Mouse (Mus musculus): ENCODE results near the gene Eif4e1b. TPM values are rescaled to one million over a fixed set of nuclear protein-coding genes. Genes with fewer than 3 reads are reported as not detected.

The Eif4e1b gene
- not detected in 2 replicates for polyA plus RNA-seq (2015; fragmentation: Nextera tagmentation; extraction: Ambion mirVana)

DNA sequence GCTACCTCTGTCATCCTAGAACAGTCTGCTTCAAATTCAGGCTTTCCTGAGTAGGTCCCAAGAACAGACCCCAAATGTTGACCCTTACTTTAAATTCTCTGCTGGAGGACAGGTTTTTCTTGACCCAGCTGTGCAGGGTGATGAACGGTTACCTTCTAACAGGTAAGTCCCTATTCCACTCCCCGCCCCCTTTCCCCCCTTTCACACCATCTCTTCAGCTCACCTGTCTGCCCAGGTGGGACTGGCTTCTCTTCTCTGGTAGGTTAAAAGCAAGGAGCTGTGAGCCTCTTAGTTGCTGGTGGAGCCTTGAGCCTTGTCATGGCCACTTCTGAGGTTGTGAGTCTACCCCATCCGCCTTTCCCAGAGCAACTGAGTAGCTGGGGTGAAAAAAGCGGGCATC, at the start of gene Eif4e1b:
Gene Eif4e1b (plus strand): TSS at position 301 of the 400 bp plus-strand sequence.
- no peak for ATAC-seq (replicated peaks)
- H3K9me3 ChIP-seq = no peaks in the 10 kb centered on the region
- H3K4me1 ChIP-seq = no peaks in the 10 kb centered on the region
- 85% methylated on average over 4 of the region's 4 CpGs for WGBS
- no peak within 1 kb of the TSS for H3K27ac ChIP-seq
- no peaks in the 10 kb centered on the region for H3K27me3 ChIP-seq (replicated peaks)
- no peak within 1 kb of the TSS for H3K9ac ChIP-seq
- H3K36me3 ChIP-seq (replicated peaks) = no peaks in the 10 kb centered on the region
- no peak within 1 kb of the TSS for H3K4me2 ChIP-seq
- no peak within 1 kb of the TSS for H3K4me3 ChIP-seq

GRCm38 (mm10) chr13:54736931-54737330, 46.9 kb upstream of the Eif4e1b start:
- H3K4me3 ChIP-seq = no peak overlapping the region
- H3K36me3 ChIP-seq (replicated peaks) = peaks cover 31% of the 10 kb centered on the region
- no peak overlapping the region for H3K4me2 ChIP-seq
- H3K4me1 ChIP-seq = peaks cover 17% of the 10 kb centered on the region; the same call in 1 of the 2 replicates
- peaks cover 20% of the 10 kb centered on the region for H3K27me3 ChIP-seq (replicated peaks)
- H3K9me3 ChIP-seq = no peaks in the 10 kb centered on the region
- WGBS = 33% methylated on average over 3 of the region's 3 CpGs
- ATAC-seq (replicated peaks) = no peak
- no peak overlapping the region for H3K9ac ChIP-seq
- H3K27ac ChIP-seq = no peak overlapping the region

DNA sequence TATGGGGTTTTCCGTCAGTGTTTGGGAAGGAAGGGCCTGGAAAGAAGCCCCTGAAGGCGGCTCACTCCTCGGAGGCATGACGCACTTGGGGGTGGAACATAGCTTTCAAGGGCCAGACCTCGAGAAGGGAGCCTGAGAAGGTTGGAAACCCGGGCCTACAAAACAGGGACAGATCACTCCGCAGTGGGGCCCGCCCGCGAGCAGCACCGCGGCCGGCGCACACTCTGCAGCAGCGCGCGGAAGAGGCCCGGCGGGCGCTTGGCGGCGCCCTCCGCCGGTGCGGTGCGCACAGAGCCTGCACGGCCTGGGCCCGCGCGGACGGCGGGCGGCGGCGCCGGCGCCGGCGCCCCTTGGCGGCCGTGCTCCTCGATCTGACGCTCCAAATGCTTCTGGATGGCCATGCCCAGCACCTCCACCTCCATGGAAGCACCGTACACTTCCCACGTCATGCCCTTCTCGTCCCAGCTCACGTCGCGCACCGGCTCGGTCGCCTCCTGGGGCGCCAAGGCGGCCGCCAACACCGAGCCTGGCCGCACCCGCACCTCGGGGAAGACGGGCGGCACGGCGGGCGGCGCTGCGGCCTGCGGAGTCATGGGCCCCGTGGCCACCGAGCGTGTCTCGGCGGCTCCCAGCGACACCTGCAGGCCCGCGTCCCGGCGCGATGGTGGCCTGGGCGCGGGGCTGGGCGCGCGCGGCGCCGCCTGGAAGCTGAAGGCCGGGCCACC, 46.1 kb upstream of the Eif4e1b start:
- Histone ChIP-seq H3K9me3 (no peaks in the 10 kb centered on the region), H3K4me1 (peaks cover 17% of the 10 kb centered on the region; the same call in 1 of the 2 replicates), H3K27me3 (replicated peaks) (peaks cover 20% of the 10 kb centered on the region), H3K4me2 (peak overlapping the region; percentile 36), H3K36me3 (replicated peaks) (peaks cover 31% of the 10 kb centered on the region), H3K4me3 (no peak overlapping the region), H3K9ac (peak overlapping the region; percentile 22; the same call in 1 of the 2 replicates), H3K27ac (no peak overlapping the region)
- ATAC-seq (replicated peaks) = peak; percentile 25; the same call in 1 of the 2 replicates
- WGBS = 4% methylated on average over 80 of the region's 87 CpGs

DNA sequence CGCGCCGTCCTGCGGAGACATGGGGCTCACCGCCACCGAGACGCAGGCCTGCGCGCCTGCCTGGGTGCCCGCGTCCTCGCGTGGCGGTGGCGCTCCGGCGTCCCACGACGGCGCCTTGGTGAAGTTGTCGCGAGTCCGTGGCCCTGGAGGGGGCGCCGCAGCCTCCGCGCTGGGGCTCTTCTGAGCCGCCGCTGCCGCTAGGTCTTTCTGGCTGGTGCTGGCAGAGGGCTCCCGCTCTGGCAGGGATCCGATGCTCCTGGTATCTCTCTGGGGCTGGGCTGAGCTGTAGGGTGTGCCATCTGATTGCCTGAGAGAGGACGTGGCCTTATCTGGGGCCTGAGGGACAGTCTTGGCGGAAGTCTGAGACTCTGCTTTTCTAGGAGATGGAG, 45.6 kb upstream of the Eif4e1b start:
- no peak overlapping the region for H3K4me3 ChIP-seq
- H3K4me1 ChIP-seq = peaks cover 17% of the 10 kb centered on the region; the same call in 1 of the 2 replicates
- WGBS = 6% methylated on average over 34 of the region's 34 CpGs
- H3K9me3 ChIP-seq = no peaks in the 10 kb centered on the region
- no peak for ATAC-seq (replicated peaks)
- H3K4me2 ChIP-seq = peak overlapping the region; percentile 36
- H3K9ac ChIP-seq = no peak overlapping the region; the same call in 1 of the 2 replicates
- peaks cover 20% of the 10 kb centered on the region for H3K27me3 ChIP-seq (replicated peaks)
- H3K36me3 ChIP-seq (replicated peaks) = peaks cover 31% of the 10 kb centered on the region
- no peak overlapping the region for H3K27ac ChIP-seq

- WGBS = 40% methylated on average over 6 of the region's 6 CpGs
- no peak overlapping the region for H3K27ac ChIP-seq
- 0 out of 2 replicates have a peak, but pooled peaks cover 6% of the 10 kb centered on the region for H3K36me3 ChIP-seq (replicated peaks)
- H3K4me3 ChIP-seq = no peak overlapping the region
- H3K9me3 ChIP-seq = no peaks in the 10 kb centered on the region
- H3K27me3 ChIP-seq (replicated peaks) = 0 out of 2 replicates have a peak, but pooled peaks cover 3% of the 10 kb centered on the region
- ATAC-seq (replicated peaks) = no peak
- no peak overlapping the region for H3K9ac ChIP-seq
- peak overlapping the region; percentile 11 for H3K4me2 ChIP-seq
- H3K4me1 ChIP-seq = peaks cover 54% of the 10 kb centered on the region
Observed at GRCm38 (mm10) chr13:54746110-54746509, 37.7 kb upstream of the Eif4e1b start.

DNA sequence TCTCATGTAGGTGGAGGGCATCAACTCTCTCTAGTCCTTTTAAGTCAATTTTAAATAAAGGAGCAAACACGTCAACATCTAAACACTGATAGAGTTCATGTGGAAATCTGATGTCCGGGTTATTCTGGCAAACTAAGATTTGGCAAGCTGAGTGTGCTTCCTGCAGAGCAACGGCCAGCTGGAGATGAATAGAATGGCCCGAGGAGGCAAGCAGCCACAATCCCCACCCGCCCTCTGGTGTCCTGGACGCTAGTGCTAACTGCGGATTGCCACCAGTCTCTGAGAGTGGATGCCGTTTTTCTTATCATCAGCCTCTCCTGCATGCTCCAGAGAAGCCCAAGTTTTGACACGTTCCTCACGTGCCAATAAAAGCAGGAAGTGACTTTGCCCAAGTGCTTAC, 36.9 kb upstream of the Eif4e1b start:
- Histone ChIP-seq H3K27ac (no peak overlapping the region), H3K9ac (peak overlapping the region; percentile 30; the same call in 1 of the 2 replicates), H3K4me3 (peak overlapping the region; percentile 67; the same call in 1 of the 2 replicates), H3K4me1 (peaks cover 50% of the 10 kb centered on the region), H3K4me2 (peak overlapping the region; percentile 74), H3K36me3 (replicated peaks) (no peaks in the 10 kb centered on the region), H3K9me3 (no peaks in the 10 kb centered on the region), H3K27me3 (replicated peaks) (peaks cover 10% of the 10 kb centered on the region; the same call in 1 of the 2 replicates)
- ATAC-seq (replicated peaks) = no peak
- 35% methylated on average over 10 of the region's 10 CpGs for WGBS

GRCm38 (mm10) chr13:54748190-54748589, 35.6 kb upstream of the Eif4e1b start:
- Histone ChIP-seq H3K4me3 (peak overlapping the region; percentile 67), H3K9me3 (no peaks in the 10 kb centered on the region), H3K27ac (no peak overlapping the region; the same call in 1 of the 2 replicates)

DNA sequence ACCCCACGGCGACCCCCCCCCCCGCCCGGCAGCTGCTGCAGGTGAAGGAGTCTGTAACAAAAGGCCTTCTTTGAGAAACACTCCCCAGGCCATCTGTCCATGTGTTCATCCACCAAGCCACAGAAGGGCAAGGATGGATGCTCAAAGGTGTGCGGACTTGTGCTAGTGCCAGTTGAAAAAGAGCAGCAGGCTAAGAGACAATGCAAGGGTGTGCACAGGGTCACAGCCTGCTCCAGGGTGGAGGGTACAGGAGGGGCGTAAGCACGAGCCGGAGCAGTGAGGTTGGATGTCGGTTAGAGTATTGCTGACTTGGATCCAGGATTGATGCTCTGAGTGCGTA, 35.1 kb upstream of the Eif4e1b start:
- Histone ChIP-seq H3K36me3 (replicated peaks) (no peaks in the 10 kb centered on the region), H3K27ac (peak overlapping the region; percentile 93), H3K4me1 (peaks cover 59% of the 10 kb centered on the region), H3K9me3 (no peaks in the 10 kb centered on the region), H3K4me3 (peak overlapping the region; percentile 67), H3K4me2 (peak overlapping the region; percentile 74), H3K27me3 (replicated peaks) (peaks cover 11% of the 10 kb centered on the region; the same call in 1 of the 2 replicates), H3K9ac (peak overlapping the region; percentile 76)
- peak; percentile 53 for ATAC-seq (replicated peaks)
- 20% methylated on average over 10 of the region's 10 CpGs for WGBS

More at GRCm38 (mm10) chr13:54748190-54748589, 35.6 kb upstream of the Eif4e1b start:
- H3K36me3 ChIP-seq (replicated peaks) = no peaks in the 10 kb centered on the region
- WGBS = 82% methylated on average over 8 of the region's 8 CpGs
- peaks cover 11% of the 10 kb centered on the region; the same call in 1 of the 2 replicates for H3K27me3 ChIP-seq (replicated peaks)
- peak overlapping the region; percentile 74 for H3K4me2 ChIP-seq
- peak overlapping the region; percentile 76 for H3K9ac ChIP-seq
- peaks cover 59% of the 10 kb centered on the region for H3K4me1 ChIP-seq
- ATAC-seq (replicated peaks) = no peak

DNA sequence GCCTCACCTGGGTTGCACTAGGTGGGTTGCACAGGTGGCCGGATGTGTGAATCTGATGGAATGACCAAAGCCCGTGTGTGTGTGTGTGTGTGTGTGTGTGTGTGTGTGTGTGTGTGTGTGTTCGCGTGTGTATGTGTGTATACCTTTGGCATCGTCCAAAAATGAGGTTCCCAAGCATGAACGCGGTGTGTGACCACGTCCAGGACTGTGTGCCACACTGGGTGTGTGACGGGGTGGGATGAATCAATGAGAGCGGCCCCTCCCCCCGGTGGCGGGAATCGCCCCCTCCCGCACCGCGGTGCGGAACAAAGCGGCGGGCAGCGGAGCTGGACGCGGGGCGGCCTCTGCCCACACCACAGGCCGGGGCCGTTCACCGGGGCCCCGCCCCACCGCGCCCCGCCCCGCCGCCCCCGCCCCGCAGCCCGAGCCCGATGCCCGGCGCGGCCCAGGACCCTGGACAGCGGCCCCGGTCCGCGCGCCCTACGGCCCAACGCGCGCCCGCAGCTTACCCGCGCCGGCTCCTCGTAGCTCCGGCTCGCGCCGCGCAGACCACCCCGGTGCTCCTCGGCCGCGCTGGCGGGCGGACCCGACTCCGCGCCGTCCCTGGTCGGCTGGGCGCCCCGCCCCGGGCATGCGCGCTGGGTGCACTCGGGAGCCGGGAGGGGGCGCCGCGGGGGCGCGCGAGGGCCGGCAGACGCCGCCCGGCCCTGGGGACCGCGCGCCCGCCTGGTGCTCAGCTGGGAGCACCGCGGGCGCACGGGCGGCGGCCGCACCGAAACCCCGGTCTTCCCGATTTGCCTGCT, 34.5 kb upstream of the Eif4e1b start:
- peaks cover 11% of the 10 kb centered on the region; the same call in 1 of the 2 replicates for H3K27me3 ChIP-seq (replicated peaks)
- H3K4me2 ChIP-seq = peak overlapping the region; percentile 74
- H3K36me3 ChIP-seq (replicated peaks) = no peaks in the 10 kb centered on the region
- 1% methylated on average over 48 of the region's 100 CpGs for WGBS
- peak overlapping the region; percentile 93 for H3K27ac ChIP-seq
- peak overlapping the region; percentile 67 for H3K4me3 ChIP-seq
- H3K9ac ChIP-seq = peak overlapping the region; percentile 76
- H3K9me3 ChIP-seq = no peaks in the 10 kb centered on the region
- ATAC-seq (replicated peaks) = peak; percentile 89
- H3K4me1 ChIP-seq = peaks cover 62% of the 10 kb centered on the region

- H3K4me2 ChIP-seq = peak within 1 kb of the TSS; percentile 74
- peaks cover 62% of the 10 kb centered on the region for H3K4me1 ChIP-seq
- WGBS = 1% methylated on average over 29 of the region's 29 CpGs
Observed at GRCm38 (mm10) chr13:54749864-54750411, 33.9 kb upstream of the Eif4e1b start, which contains the start of gene Gprin1. Gene Gprin1, minus strand, starts transcription at chr13:54749874.

DNA sequence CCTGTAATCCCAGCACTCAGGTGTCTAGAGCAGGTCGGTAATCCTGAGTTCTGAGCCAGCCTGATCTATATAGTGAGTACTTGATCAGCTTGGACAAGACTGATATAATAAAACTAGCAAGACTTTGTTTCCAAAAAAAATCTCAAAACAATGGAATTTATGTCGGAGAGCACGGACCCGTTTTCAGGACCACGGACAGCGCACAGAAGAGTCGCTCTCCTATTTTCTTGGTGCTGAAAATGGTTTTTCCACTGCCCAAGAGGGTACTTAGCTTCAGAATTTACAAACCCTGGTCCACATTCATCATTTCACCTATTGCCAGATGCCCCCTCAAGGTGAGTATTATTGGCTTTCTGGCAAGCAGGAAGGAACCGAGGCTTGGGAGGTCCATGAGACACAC, 33.1 kb upstream of the Eif4e1b start:
- H3K4me2 ChIP-seq = no peak overlapping the region
- no peak overlapping the region for H3K9ac ChIP-seq
- H3K4me1 ChIP-seq = peaks cover 62% of the 10 kb centered on the region
- WGBS = 8% methylated on average over 8 of the region's 8 CpGs
- H3K9me3 ChIP-seq = no peaks in the 10 kb centered on the region
- H3K27me3 ChIP-seq (replicated peaks) = peaks cover 11% of the 10 kb centered on the region; the same call in 1 of the 2 replicates
- ATAC-seq (replicated peaks) = no peak
- H3K36me3 ChIP-seq (replicated peaks) = no peaks in the 10 kb centered on the region
- no peak overlapping the region for H3K27ac ChIP-seq
- no peak overlapping the region for H3K4me3 ChIP-seq

More at GRCm38 (mm10) chr13:54749864-54750411, 33.9 kb upstream of the Eif4e1b start, which contains the start of gene Gprin1:
- H3K4me3 ChIP-seq = peak within 1 kb of the TSS; percentile 67
- H3K9ac ChIP-seq = peak within 1 kb of the TSS; percentile 76
- peaks cover 11% of the 10 kb centered on the region; the same call in 1 of the 2 replicates for H3K27me3 ChIP-seq (replicated peaks)
- H3K36me3 ChIP-seq (replicated peaks) = no peaks in the 10 kb centered on the region
- no peaks in the 10 kb centered on the region for H3K9me3 ChIP-seq
- ATAC-seq (replicated peaks) = peak; percentile 79
- peak within 1 kb of the TSS; percentile 93 for H3K27ac ChIP-seq

Data from midbrain, embryonic 15.5 days (tissue).